Mouse (Mus musculus): Measurements from ENCODE around the gene Htr6.

Htr6 gene

DNA sequence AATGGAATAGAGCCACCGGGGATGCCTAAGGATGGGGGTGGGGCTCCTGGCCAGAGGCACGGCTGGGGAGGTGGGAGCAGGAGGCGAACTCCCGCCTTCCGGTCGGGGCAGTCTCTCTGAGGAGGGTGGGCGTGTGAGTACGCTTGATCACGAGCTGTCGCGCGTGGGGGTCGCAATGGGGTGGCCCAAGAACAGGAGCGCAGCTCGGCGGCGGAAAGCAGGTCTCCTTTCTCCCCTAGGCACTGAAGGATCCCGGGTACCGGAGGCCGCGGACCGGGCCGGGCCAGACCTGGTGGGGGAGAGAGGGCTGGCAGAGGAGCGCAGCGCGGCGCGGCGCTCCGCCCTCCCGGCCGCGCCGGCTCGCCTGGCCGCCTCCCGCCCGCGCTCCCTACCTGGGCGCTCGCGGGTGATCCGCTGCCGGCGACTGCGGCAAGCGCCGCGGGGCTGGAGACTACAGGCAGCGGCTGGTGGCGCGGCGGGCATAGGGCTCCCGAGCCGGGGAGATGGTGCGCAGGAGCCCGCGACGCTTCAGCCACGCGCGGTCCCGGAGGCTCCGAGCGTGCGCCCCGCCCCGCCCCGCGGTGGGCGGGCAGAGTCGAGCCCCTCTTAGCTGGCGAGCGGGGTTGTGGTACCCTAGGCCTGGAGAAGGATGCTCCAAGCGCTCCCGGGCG, at the start of gene Htr6:
Htr6 (minus strand) TSS at position 530 of the 671 bp plus-strand sequence.
- DNase-seq (ENCODE audit: low spot score in 2 of 2), result no peak

GRCm38 (mm10) chr4:139124940-139125339, 49.6 kb upstream of the Htr6 start:
- no peak for DNase-seq (ENCODE audit: low spot score in 2 of 2)

DNA sequence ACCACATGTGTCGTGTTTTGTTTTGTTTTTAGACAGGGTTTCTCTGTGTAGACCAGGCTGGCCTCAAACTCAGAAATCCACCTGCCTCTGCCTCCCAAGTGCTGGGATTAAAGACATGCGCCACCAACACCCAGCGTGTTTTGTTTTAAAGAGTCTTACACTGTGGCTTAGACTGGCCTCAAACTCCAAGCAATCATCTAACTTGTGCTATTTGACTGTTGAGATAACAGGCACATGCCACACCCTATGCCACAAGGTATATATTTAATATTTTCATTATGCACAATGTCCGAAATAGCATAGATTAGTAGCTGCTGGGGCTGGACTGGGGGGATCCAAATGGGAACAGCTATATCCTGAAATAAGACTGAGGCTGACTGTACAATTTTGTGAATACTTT, 47.2 kb upstream of the Htr6 start:
- DNase-seq (ENCODE audit: low spot score in 2 of 2), result no peak

DNA sequence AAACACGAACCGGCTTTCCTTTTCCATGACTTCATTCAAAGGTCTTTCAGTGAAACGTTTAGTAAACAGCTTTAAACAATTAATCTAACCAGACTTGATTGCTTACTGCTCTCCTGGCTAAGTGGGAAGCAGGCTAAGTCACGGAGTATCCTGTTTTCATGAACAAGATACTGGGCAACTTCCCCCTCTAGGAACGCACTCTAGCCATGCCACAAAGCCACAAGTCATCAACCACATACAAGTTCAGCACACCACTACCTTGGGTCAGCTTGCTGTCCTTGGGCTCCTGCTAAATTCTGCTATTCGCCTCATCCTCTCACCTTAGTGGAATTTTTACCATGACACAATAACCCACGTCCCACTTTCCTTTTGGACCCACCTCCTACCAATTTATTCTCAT, 45.6 kb upstream of the Htr6 start:
- DNase-seq (ENCODE audit: low spot score in 2 of 2), result no peak

- no peak for DNase-seq (ENCODE audit: low spot score in 2 of 2)
Measured at GRCm38 (mm10) chr4:139120281-139120814, 45.0 kb upstream of the Htr6 start.

DNA sequence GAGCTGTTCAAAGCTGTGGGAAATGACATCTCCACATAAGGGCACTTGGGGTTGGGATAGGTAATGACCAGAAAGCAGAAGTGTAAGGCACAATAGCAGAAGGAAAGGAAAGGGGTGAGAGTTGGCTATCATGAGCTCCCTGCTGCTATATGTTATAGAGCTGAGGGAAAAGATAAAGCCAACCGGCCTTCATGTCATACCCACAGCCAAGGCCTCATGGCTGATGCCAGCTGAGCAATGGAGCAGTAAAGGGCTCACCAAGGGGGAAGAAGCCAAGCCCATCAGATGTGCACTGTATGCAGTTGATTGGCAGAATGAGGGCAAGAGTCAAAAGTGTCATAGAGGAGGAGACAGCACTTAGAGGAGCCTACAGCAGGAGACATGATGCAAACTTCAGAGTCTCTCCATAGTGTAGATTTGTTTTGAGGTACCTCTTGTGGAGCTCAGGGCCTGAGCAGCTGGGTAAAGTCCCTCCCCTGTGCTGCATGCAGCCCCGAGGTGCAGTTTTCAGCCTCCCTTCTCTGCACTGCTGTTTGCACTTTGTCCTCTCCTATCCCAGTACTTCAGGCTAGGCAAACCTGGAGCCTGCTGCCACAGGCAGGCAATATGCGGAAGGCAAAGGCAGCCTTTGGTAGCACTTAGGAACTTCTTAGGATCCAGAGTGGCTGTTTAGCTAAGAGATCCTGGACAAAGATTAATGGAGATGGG, 41.1 kb upstream of the Htr6 start:
- DNase-seq (ENCODE audit: low spot score in 2 of 2), result no peak

- DNase-seq (ENCODE audit: low spot score in 2 of 2), result no peak
Measured at GRCm38 (mm10) chr4:139115721-139116120, 40.4 kb upstream of the Htr6 start.

- DNase-seq (ENCODE audit: low spot score in 2 of 2), result no peak
Measured at GRCm38 (mm10) chr4:139112482-139112881, 37.1 kb upstream of the Htr6 start.

DNA sequence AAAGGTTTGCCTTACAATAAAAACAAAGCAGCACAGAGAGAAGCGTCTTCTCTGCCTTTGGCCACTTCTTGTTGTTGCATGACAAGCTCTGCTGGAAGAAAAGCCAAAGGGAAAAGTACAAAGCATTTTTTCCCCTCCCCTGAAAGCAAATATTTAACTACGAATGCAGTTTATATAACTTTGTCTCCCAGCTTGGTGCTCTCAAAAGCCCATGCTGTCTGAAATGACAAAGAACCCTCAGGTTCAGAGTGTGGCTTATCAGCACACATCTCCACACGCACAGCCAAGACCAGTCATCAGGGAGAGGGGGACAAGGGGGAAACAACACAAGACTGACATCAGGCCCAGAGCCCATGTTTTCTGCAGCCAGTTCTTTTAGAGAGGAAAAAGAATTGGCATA, 36.1 kb upstream of the Htr6 start:
- no peak for DNase-seq (ENCODE audit: low spot score in 2 of 2)

DNA sequence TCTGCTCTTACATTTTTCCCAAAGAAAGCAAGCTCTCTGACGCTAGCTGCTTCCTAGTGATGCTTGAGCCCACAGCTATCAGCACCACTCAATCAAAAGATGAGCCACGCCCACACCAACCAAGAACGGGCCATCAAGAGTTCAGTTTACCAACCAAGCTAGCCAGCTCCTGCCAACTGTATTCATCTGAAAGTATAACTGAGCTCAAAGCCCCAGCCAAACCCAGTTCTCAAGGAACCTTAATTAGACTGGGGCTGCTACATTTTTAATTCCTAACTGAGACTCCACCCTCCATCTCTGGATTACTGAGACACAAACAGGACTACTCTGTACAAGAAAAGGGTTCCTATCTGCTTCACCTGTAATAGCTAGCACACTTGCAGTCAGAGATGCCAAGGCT, 35.5 kb upstream of the Htr6 start:
- DNase-seq (ENCODE audit: low spot score in 2 of 2), result no peak

- DNase-seq (ENCODE audit: low spot score in 2 of 2), result no peak
Measured at GRCm38 (mm10) chr4:139105453-139105852, 30.1 kb upstream of the Htr6 start.

GRCm38 (mm10) chr4:139101546-139101945, 26.2 kb upstream of the Htr6 start:
- no peak for DNase-seq (ENCODE audit: low spot score in 2 of 2)

- DNase-seq (ENCODE audit: low spot score in 2 of 2), result no peak
Measured at GRCm38 (mm10) chr4:139100326-139100725, 25.0 kb upstream of the Htr6 start.

- no peak for DNase-seq (ENCODE audit: low spot score in 2 of 2)
Measured at GRCm38 (mm10) chr4:139096201-139096600, 20.8 kb upstream of the Htr6 start.

- no peak for DNase-seq (ENCODE audit: low spot score in 2 of 2)
Measured at GRCm38 (mm10) chr4:139095406-139095805, 20.0 kb upstream of the Htr6 start.

DNA sequence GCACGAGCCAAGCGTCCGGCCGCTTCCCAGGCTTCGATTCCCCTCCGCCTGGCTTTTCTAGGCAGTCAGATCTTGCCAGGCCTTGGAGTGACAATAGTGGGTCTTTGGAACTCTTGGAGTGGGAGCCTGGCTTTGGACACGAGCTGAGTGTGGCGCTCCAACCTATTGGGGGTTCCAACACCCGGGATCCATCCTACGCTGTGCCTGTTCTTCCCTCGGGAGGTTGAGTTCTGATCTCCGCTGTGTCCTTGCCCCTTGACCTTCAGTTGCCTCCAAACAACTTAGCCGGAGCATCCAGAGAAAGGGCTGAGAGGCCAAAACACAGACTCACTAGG, 17.8 kb upstream of the Htr6 start:
- DNase-seq (ENCODE audit: low spot score in 2 of 2), result no peak

DNA sequence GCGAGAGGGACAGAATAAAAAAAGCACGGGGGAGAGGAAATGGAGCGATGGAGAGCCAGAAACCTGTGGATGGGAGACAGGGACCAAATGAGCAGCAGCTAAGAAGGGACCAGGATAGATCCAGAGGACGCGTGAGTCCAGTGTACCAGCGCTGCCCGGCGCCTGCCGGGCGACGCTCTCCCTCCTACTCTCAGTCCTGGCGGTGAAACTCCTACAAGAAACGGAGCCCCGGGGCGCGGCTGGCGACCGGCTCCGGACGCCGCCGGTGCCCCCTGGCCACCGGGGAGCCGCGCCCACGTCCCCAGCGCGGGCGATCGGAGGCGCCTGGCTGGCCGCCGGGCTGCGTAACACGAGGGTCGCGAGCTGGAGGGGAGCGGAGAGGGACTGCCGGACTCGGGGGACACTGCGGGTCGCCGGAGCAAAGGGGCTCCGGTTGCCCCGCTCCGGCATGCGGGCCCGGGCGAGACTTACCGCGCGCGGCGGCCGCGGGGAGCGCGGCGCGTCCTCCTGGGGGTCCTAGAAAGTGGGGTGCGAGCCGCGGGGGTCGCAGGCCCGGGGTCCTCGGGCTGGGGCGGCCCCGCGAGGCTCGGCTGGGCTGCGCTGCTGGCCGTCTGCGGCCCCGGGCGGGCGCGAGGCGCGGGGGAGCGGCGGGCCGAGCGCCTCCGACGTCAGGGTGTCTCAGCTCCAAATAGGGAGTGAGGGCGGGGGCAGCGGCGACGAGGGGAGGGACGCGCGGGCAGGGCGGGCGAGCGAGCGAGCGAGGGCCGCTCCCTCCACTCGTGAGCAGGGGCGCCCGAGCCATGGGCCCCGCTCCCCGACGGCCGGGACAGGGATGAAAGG, 17.2 kb upstream of the Htr6 start, which contains the start of gene Nbl1:
Nbl1 (minus strand) TSS at position 638 of the 840 bp plus-strand sequence.
- no peak for DNase-seq (ENCODE audit: low spot score in 2 of 2)

DNA sequence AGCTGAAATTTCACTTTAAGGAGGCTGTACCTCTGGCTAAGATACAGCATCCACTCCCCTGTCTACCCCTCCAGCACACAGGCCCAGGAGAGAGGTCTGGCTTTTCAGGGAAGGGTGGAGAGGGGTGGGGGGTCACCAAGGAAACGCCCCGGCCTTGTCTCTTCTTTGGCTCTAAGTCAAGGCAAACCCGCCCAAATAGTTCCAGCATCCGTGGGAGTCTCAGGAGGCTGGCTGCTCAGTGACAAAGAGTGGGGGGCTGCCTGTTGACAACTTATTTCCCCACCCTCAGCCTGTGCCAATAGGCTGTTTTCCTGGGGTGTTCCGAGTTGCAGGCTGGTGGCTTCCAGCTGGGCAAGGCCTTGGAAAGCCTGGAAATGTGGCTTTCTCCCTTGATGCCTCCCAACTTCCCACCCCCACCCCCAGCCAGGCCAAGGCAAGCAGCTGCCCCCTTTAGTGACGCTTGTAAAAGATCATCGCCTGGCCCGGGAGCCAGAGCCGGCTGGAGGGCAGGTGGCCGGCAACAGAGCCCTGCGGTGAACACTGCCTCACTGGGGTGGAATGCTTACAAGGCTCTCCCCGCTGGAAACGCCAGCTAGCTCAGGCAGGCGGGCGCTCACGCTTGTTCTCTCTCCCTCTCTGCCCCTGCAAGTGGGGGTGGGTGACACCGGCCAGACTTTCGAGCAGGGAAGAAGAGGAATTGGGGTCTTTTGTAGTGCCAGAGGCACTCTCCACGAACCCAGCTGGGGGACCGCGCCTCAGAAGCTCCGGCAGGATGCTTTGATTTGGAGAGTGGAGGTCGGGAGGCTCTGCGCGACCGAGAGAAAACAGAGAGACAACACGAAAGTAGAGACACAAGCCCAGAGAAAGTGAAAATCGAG, 16.3 kb upstream of the Htr6 start:
- no peak for DNase-seq (ENCODE audit: low spot score in 2 of 2)

GRCm38 (mm10) chr4:139091066-139091465, 15.7 kb upstream of the Htr6 start:
- DNase-seq (ENCODE audit: low spot score in 2 of 2), result no peak

- no peak for DNase-seq (ENCODE audit: low spot score in 2 of 2)
Measured at GRCm38 (mm10) chr4:139090303-139090940, 15.1 kb upstream of the Htr6 start.

Data from right cerebral cortex, postnatal 10 days (tissue).